Mouse (Mus musculus) neural tube, embryonic 11.5 days (tissue): Measurements from ENCODE around the gene Rd3l. TPM values are rescaled to one million over a fixed set of nuclear protein-coding genes. Genes with fewer than 3 reads are reported as not detected.

Experiments used
- ATAC-seq: fragments of 200-750 bp; cut with Nextera tagmentation; 2 replicates; pipeline ENCODE4 v1.8.0; 2017; ENCODE audit warnings: moderate number of reproducible peaks, mild to moderate bottlenecking, moderate TSS enrichment, moderate library complexity; ENCODE audit not compliant: insufficient read depth, low FRiP score, low TSS enrichment
- DNase-seq: peaks from one replicate; pipeline ENCODE4 v3.0.0-alpha.2; 2015; ENCODE audit warnings: low spot score
- H3K27ac ChIP-seq: fragments of 300-500 bp; sonication (generic); 2 replicates; pipeline ENCODE4 v1.5.1; 2014; ENCODE audit warnings: low read depth, mild to moderate bottlenecking, low read length
- H3K27me3 ChIP-seq: fragments of 300-500 bp; sonication (generic); 2 replicates; pipeline ENCODE4 v1.6.1; 2014; ENCODE audit warnings: mild to moderate bottlenecking, low read length, mixed read lengths; ENCODE audit not compliant: control insufficient read depth, insufficient read depth
- H3K36me3 ChIP-seq: fragments of 300-500 bp; sonication (generic); 2 replicates; pipeline ENCODE4 v1.6.1; 2014; ENCODE audit warnings: mild to moderate bottlenecking, low read length, moderate library complexity, mixed read lengths; ENCODE audit not compliant: control insufficient read depth, insufficient read depth
- H3K4me1 ChIP-seq: fragments of 300-500 bp; sonication (generic); 2 replicates; pipeline ENCODE4 v1.6.1; 2014; ENCODE audit warnings: low read length, mixed read lengths; ENCODE audit not compliant: control insufficient read depth, insufficient read depth
- H3K4me2 ChIP-seq: fragments of 300-500 bp; sonication (generic); 2 replicates; pipeline ENCODE4 v1.6.1; 2014; ENCODE audit warnings: low read depth, mild to moderate bottlenecking, moderate library complexity
- H3K4me3 ChIP-seq: fragments of 300-500 bp; sonication (generic); 2 replicates; pipeline ENCODE4 v1.5.1; 2014; ENCODE audit warnings: low read depth, low read length
- H3K9ac ChIP-seq: fragments of 300-500 bp; sonication (generic); 2 replicates; pipeline ENCODE4 v1.6.1; 2014; ENCODE audit warnings: mild to moderate bottlenecking, low read length
- H3K9me3 ChIP-seq: fragments of 300-500 bp; sonication (generic); 2 replicates; pipeline ENCODE4 v1.6.1; 2016; ENCODE audit warnings: low read length; ENCODE audit not compliant: control insufficient read depth
- WGBS: fragments of 180-500 bp; shearing (Covaris S2); extraction: QIAGEN DNeasy Blood & Tissue Kit; methylation state at CpG from one replicate; pipeline ENCODE4 v1.1.7; 2014; 5-methylcytosine and 5-hydroxymethylcytosine counted together
- polyA plus RNA-seq: library from polyadenylated mRNA; unstranded; fragments of >200 nt; fragmentation: Nextera tagmentation; extraction: Ambion mirVana; gene quantifications from 2 replicates; pipeline ENCODE4 v1.2.1, GENCODE M21; 2014

The Rd3l gene
- polyA plus RNA-seq, 1 experiment from 2014 or later = not detected

- Histone ChIP-seq H3K4me1 (no peaks in the 10 kb centered on the region), H3K9ac (no peak overlapping the region), H3K4me2 (no peak overlapping the region), H3K9me3 (no peaks in the 10 kb centered on the region), H3K4me3 (no peak overlapping the region), H3K36me3 (no peaks in the 10 kb centered on the region), H3K27ac (no peak overlapping the region), H3K27me3 (no peaks in the 10 kb centered on the region)
- DNase-seq (no peak), ATAC-seq (no peak)
- 62% methylated on average over 6 of the region's 6 CpGs for WGBS
Measured at GRCm38 (mm10) chr12:111977138-111977537, 4.0 kb downstream of the Rd3l start.

- Histone ChIP-seq H3K9ac (no peak overlapping the region), H3K27me3 (no peaks in the 10 kb centered on the region), H3K27ac (no peak overlapping the region), H3K4me1 (no peaks in the 10 kb centered on the region), H3K4me3 (no peak overlapping the region), H3K4me2 (no peak overlapping the region), H3K9me3 (no peaks in the 10 kb centered on the region), H3K36me3 (no peaks in the 10 kb centered on the region)
- WGBS = 87% methylated on average over 6 of the region's 6 CpGs
- no peak for ATAC-seq
- DNase-seq = no peak
Measured at GRCm38 (mm10) chr12:111974578-111974977, 6.5 kb downstream of the Rd3l start.

GRCm38 (mm10) chr12:111972504-111972903 lies 8.6 kb downstream of the Rd3l start:
- Histone ChIP-seq H3K36me3 (no peaks in the 10 kb centered on the region), H3K27ac (no peak overlapping the region), H3K4me3 (no peak overlapping the region), H3K27me3 (no peaks in the 10 kb centered on the region), H3K9ac (no peak overlapping the region), H3K4me1 (no peaks in the 10 kb centered on the region), H3K9me3 (no peaks in the 10 kb centered on the region), H3K4me2 (no peak overlapping the region)
- no peak for DNase-seq
- ATAC-seq = no peak
- WGBS = 89% methylated on average over 10 of the region's 10 CpGs

- DNase-seq (no peak), ATAC-seq (no peak)
- Histone ChIP-seq H3K9me3 (no peaks in the 10 kb centered on the region), H3K4me3 (no peak within 1 kb of the TSS), H3K4me1 (no peaks in the 10 kb centered on the region; the same call in 1 of the 2 replicates), H3K27me3 (no peaks in the 10 kb centered on the region), H3K4me2 (no peak within 1 kb of the TSS), H3K36me3 (no peaks in the 10 kb centered on the region), H3K27ac (no peak within 1 kb of the TSS), H3K9ac (no peak within 1 kb of the TSS)
- 90% methylated on average over 18 of the region's 18 CpGs for whole genome bisulfite sequencing
Measured at GRCm38 (mm10) chr12:111971231-111971686, 9.9 kb downstream of the Rd3l start, which contains the start of gene Tdrd9. Gene Tdrd9 (plus strand): TSS chr12:111971559.

GRCm38 (mm10) chr12:111970085-111970484 lies 11.0 kb downstream of the Rd3l start:
- peaks cover 7% of the 10 kb centered on the region for H3K4me1 ChIP-seq
- no peak for DNase-seq
- H3K27me3 ChIP-seq = no peaks in the 10 kb centered on the region
- no peak overlapping the region for H3K4me2 ChIP-seq
- no peak overlapping the region for H3K9ac ChIP-seq
- no peak overlapping the region for H3K27ac ChIP-seq
- WGBS = 87% methylated on average over 4 of the region's 4 CpGs
- no peaks in the 10 kb centered on the region for H3K9me3 ChIP-seq
- ATAC-seq = no peak
- H3K4me3 ChIP-seq = no peak overlapping the region
- no peaks in the 10 kb centered on the region for H3K36me3 ChIP-seq

- H3K27me3 ChIP-seq = no peaks in the 10 kb centered on the region
- peak within 1 kb of the TSS; percentile 86 for H3K4me3 ChIP-seq
- no peaks in the 10 kb centered on the region for H3K9me3 ChIP-seq
- H3K4me2 ChIP-seq = peak within 1 kb of the TSS; percentile 62
- under 1% methylated on average over 37 of the region's 37 CpGs for WGBS
- peaks cover 7% of the 10 kb centered on the region for H3K4me1 ChIP-seq
- no peak within 1 kb of the TSS for H3K27ac ChIP-seq
- peak within 1 kb of the TSS; percentile 89 for H3K9ac ChIP-seq
- ATAC-seq (peak; percentile 84), DNase-seq (peak; percentile 96)
- peaks cover under 1% of the 10 kb centered on the region; the same call in 1 of the 2 replicates for H3K36me3 ChIP-seq
Measured at GRCm38 (mm10) chr12:111966683-111967173, 14.4 kb downstream of the Rd3l start, which contains the start of gene Atp5mpl. Gene Atp5mpl (minus strand): TSS chr12:111966977.

- DNase-seq = no peak
- ATAC-seq = no peak
Measured at GRCm38 (mm10) chr12:111963339-111963738, 17.8 kb downstream of the Rd3l start.

GRCm38 (mm10) chr12:111958101-111958865 lies 22.8 kb downstream of the Rd3l start:
- Histone ChIP-seq H3K27me3 (no peaks in the 10 kb centered on the region), H3K9ac (no peak overlapping the region), H3K9me3 (no peaks in the 10 kb centered on the region), H3K4me2 (no peak overlapping the region), H3K4me1 (no peaks in the 10 kb centered on the region), H3K27ac (no peak overlapping the region), H3K4me3 (no peak overlapping the region), H3K36me3 (peaks cover 14% of the 10 kb centered on the region)
- WGBS = 47% methylated on average over 9 of the region's 9 CpGs
- 0 out of 2 replicates have a peak, but pooled peaks have one; percentile 55 for ATAC-seq
- DNase-seq = peak; percentile 64

More at GRCm38 (mm10) chr12:111963339-111963738, 17.8 kb downstream of the Rd3l start:
- H3K4me2 ChIP-seq = no peak overlapping the region
- no peak overlapping the region for H3K4me3 ChIP-seq
- peaks cover 14% of the 10 kb centered on the region for H3K36me3 ChIP-seq
- H3K27ac ChIP-seq = no peak overlapping the region
- no peaks in the 10 kb centered on the region for H3K27me3 ChIP-seq
- no peaks in the 10 kb centered on the region for H3K9me3 ChIP-seq
- no peak overlapping the region for H3K9ac ChIP-seq
- WGBS = 89% methylated on average over 5 of the region's 5 CpGs
- H3K4me1 ChIP-seq = peaks cover 7% of the 10 kb centered on the region

GRCm38 (mm10) chr12:111956173-111956572 lies 24.9 kb downstream of the Rd3l start:
- Histone ChIP-seq H3K4me2 (no peak overlapping the region), H3K36me3 (peaks cover 11% of the 10 kb centered on the region), H3K4me3 (no peak overlapping the region), H3K9ac (no peak overlapping the region), H3K27ac (no peak overlapping the region), H3K27me3 (no peaks in the 10 kb centered on the region), H3K9me3 (no peaks in the 10 kb centered on the region), H3K4me1 (no peaks in the 10 kb centered on the region)
- WGBS = 83% methylated on average over 5 of the region's 5 CpGs
- ATAC-seq (no peak), DNase-seq (no peak)
